Mouse (Mus musculus) G1E (cell line): Measurements from ENCODE around the gene Nav3.

ENCODE experiments used
- CTCF ChIP-seq: IDR thresholded peaks from 2 replicates; pipeline ENCODE4 v1.5.1; 2012; ENCODE audit warnings: low read depth, low read length, inconsistent platforms, mixed read lengths
- GATA2 ChIP-seq: IDR thresholded peaks from 2 replicates; pipeline ENCODE4 v1.6.1; 2012; ENCODE audit warnings: low read depth, low read length, inconsistent platforms, borderline replicate concordance
- POLR2AphosphoS5 ChIP-seq: IDR thresholded peaks from 2 replicates; pipeline ENCODE4 v1.6.1; 2012; ENCODE audit warnings: low read depth, low read length, inconsistent platforms; ENCODE audit not compliant: insufficient replicate concordance

DNA sequence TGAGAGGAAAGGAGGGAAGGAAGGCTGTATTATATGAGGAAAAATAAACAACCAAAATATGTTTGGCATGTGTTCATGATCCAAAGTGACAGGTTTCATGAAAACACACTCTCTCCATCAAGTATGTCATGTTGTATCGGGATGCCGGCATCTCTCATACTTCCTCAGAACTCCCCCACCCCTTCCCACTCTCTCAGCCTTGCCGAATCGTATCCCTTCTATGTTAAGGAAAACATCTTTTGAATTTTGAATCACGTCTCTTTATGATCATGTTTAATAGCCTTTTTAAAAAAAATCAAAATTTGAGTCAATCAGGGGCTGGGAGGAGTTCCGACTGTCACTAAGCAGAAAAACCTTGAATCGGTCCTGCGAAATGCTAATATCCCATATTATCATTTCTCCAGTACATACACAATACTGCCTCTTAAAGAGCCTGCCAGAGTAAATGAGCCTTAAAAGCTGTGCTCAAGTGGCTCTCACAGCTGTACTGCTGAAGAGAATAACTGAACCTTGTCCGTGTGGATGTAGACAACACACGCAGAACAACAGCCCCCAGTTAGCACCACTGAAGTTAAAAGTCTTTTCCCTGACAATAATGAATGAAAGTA lies 165.9 kb downstream of the Nav3 start:
- TF ChIP-seq GATA2 (no peak), CTCF (no peak), POLR2AphosphoS5 (no peak)
